Mouse (Mus musculus): Measurements from ENCODE around the gene Rab26.

DNA sequence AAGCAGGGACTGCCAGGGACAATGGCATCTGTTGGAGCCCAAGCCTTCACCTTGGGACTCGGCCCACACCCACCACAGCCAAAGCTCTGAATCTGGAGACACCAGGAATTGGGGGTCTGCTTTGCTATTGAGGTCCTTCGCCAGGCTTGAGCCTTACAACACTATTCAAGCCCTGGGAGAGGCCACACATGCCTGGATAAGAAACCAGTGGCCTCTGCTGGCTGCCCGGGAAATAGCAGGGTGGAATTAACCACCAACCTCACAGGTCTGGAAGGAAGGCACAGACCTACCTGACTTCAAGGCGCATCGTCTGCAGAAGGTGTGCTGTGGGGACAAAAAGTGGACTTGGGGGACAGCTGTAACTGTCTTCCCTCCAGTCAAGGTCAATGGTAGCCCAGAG, 20.4 kb downstream of the Rab26 start:
- peak; percentile 69; the same call in 1 of the 2 replicates for TF ChIP-seq CTCF (IDR thresholded peaks at IDR 0.05; ENCODE audit: extremely low read depth, insufficient read length, insufficient replicate concordance, low read depth, low read length)
- no peak for TF ChIP-seq POLR2A (IDR thresholded peaks at IDR 0.05; ENCODE audit: low read depth, low read length)
